Mouse (Mus musculus) liver, embryonic 11.5 days (tissue): ENCODE results near the gene Ppp1r26. TPM values are rescaled to one million over a fixed set of nuclear protein-coding genes. Genes with fewer than 3 reads are reported as not detected.
"Not testable (repeated sequence)": the region's sequence is repeated elsewhere in the genome, so short reads cannot be mapped to it uniquely, and the experiment has no call there.

Experiments
- ATAC-seq: fragments of 200-750 bp; cut with Nextera tagmentation; replicated peaks from 2 replicates; pipeline ENCODE4 v1.8.0; 2017; ENCODE audit warnings: moderate number of reproducible peaks, mild to moderate bottlenecking, moderate TSS enrichment, moderate library complexity; ENCODE audit not compliant: low FRiP score
- DNase-seq: peaks from one replicate; pipeline ENCODE4 v3.0.0-alpha.2; 2017; ENCODE audit warnings: low spot score
- H3K27ac ChIP-seq: fragments of 300-500 bp; sonication (generic); 2 replicates; pipeline ENCODE4 v1.5.1; 2014; ENCODE audit warnings: mild to moderate bottlenecking, low read depth, low read length, control low read depth
- H3K27me3 ChIP-seq: fragments of 300-500 bp; sonication (generic); replicated peaks from 2 replicates; pipeline ENCODE4 v1.6.1; 2014; ENCODE audit warnings: low read length, mixed read lengths; ENCODE audit not compliant: control insufficient read depth, insufficient read depth
- H3K36me3 ChIP-seq: fragments of 300-500 bp; sonication (generic); 2 replicates; pipeline ENCODE4 v1.6.1; 2014; ENCODE audit warnings: mild to moderate bottlenecking, low read length, moderate library complexity, mixed read lengths; ENCODE audit not compliant: control insufficient read depth, insufficient read depth
- H3K4me1 ChIP-seq: fragments of 300-500 bp; sonication (generic); replicated peaks from 2 replicates; pipeline ENCODE4 v1.6.1; 2014; ENCODE audit warnings: low read length, mixed read lengths; ENCODE audit not compliant: control insufficient read depth, insufficient read depth
- H3K4me2 ChIP-seq: fragments of 300-500 bp; sonication (generic); 2 replicates; pipeline ENCODE4 v1.6.1; 2014; ENCODE audit warnings: mild to moderate bottlenecking, control low read depth, moderate library complexity
- H3K4me3 ChIP-seq: fragments of 300-500 bp; sonication (generic); 2 replicates; pipeline ENCODE4 v1.5.1; 2014; ENCODE audit warnings: low read depth, low read length, control low read depth
- H3K9ac ChIP-seq: fragments of 300-500 bp; sonication (generic); 2 replicates; pipeline ENCODE4 v1.6.1; 2014; ENCODE audit warnings: low read depth, low read length, control low read depth
- H3K9me3 ChIP-seq: fragments of 300-500 bp; sonication (generic); 2 replicates; pipeline ENCODE4 v1.6.1; 2016; ENCODE audit warnings: low read length, inconsistent platforms, mixed read lengths; ENCODE audit not compliant: control insufficient read depth
- WGBS: fragments of 180-500 bp; shearing (Covaris S2); extraction: QIAGEN DNeasy Blood & Tissue Kit; methylation state at CpG from one replicate; pipeline ENCODE4 v1.1.7; 2014; 5-methylcytosine and 5-hydroxymethylcytosine counted together
- polyA plus RNA-seq: library from polyadenylated mRNA; unstranded; fragments of >200 nt; fragmentation: Nextera tagmentation; extraction: Ambion mirVana; gene quantifications from 2 replicates; pipeline ENCODE4 v1.2.1, GENCODE M21; 2014

Gene Ppp1r26
- polyA plus RNA-seq, 1 experiment from 2014 or later: 1.3 TPM

- no peak for ATAC-seq
- WGBS: 85% methylated on average over 2 of the region's 2 CpGs
- Histone ChIP-seq H3K27me3 (peaks cover 7% of the 10 kb centered on the region), H3K9me3 (0 out of 2 replicates have a peak, but pooled peaks cover 3% of the 10 kb centered on the region), H3K36me3 (peaks cover 30% of the 10 kb centered on the region), H3K27ac (no peak overlapping the region), H3K4me2 (no peak overlapping the region), H3K9ac (no peak overlapping the region), H3K4me3 (no peak overlapping the region), H3K4me1 (peaks cover 12% of the 10 kb centered on the region)
- DNase-seq: no peak
These were observed 24.0 kb downstream of the Ppp1r26 start for GRCm38 (mm10) chr2:28470591-28470990.

DNA sequence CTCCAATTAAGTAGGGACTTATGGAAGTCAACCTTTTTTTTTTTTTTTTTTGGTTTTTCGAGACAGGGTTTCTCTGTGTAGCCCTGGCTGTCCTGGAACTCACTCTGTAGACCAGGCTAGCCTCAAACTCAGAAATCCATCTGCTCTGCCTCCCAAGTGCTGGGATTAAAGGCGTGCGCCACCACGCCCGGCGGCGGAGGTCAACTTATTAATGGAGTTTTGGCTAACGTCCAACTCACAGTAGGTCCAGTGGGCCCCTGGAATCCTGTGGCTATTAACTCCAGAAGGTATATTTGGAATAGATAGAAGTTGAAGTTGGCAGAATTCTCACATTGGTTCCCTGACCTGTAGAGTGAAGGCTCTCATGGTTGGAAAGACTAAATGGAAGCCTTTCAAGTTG is 25.4 kb downstream of the Ppp1r26 start:
- not testable (repeated sequence) for ATAC-seq, H3K9me3 ChIP-seq, H3K9ac ChIP-seq, DNase-seq, H3K27ac ChIP-seq, H3K4me3 ChIP-seq, H3K4me2 ChIP-seq, H3K27me3 ChIP-seq, H3K4me1 ChIP-seq
- peaks cover 30% of the 10 kb centered on the region for H3K36me3 ChIP-seq
- WGBS: 95% methylated on average over 7 of the region's 8 CpGs

DNA sequence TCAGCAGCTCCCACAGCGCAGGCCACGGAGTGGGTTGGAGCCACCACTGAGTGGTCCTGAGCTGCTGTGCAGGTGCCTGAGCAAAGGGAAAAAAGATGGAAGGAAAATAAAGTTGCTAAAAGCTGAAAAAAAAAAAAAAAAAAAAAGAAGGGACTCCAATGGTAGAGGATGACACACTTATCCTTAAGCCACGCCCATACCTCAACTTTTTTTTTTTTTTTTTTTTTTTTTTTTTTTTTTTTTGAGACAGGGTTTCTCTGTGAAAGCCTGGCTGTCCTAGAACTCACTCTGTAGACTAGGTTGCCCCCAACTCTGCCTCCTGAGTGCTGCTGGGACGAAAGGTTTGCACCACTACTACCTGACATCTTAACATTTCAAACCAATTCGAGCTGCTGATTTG is 31.4 kb downstream of the Ppp1r26 start:
- WGBS: 86% methylated on average over 5 of the region's 5 CpGs
- H3K9ac ChIP-seq, ATAC-seq: not testable (repeated sequence)

DNA sequence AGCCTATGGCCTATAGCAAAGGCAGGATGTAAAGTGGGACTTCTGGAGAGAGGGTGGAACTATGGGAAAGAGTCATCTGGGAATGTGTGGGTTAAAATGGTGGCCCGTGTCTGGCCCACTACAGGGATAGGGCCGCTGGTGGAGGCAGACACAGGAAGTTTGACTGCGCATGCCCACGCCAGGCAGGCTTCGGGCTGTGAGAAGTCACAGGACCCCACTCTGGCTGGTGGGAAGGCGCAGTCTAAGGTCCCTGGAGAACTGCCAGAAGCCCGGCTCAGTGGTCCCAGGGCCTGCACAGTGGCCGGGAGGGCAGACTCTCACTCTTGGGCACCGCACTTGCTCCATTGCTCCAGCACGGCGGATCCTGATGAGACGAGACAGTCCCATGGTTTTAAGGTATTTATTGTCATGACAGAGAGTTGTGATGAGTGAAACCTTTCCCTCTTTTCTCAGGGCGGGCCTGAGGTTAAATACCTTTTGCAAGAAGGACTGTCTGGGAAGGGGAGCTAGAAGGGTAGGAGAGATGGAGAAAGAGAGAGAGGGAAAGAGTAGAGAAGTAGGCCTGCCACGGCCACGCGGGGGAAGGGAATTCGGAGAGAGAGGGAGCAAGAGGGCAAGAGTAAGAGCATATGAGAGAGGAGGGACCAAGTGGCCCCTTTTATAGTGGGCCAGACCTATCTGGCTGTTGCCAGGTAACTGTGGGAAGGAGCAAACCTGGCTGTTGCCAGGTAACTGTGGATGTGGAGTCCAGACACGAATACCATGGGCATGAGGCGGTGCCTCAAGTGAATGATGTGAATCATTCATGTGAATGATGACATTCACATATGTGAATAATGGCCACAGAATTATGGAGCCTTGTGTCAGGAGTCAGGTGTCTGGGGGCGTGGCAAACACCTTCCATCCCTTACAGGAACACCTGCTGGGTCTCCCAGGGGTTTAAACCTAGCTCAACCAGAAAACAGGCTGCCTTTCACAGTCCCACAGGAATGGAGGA is 32.9 kb downstream of the Ppp1r26 start:
- 81% methylated on average over 20 of the region's 20 CpGs for WGBS
- Histone ChIP-seq H3K36me3 (no peaks in the 10 kb centered on the region), H3K4me3 (no peak overlapping the region), H3K27me3 (no peaks in the 10 kb centered on the region), H3K9me3 (no peaks in the 10 kb centered on the region), H3K9ac (no peak overlapping the region), H3K4me2 (no peak overlapping the region), H3K27ac (no peak overlapping the region), H3K4me1 (no peaks in the 10 kb centered on the region)
- DNase-seq: no peak
- no peak for ATAC-seq

More for the DNA sequence above, 31.4 kb downstream of the Ppp1r26 start:
- not testable (repeated sequence) for H3K4me1 ChIP-seq, H3K9me3 ChIP-seq, H3K36me3 ChIP-seq, DNase-seq, H3K4me3 ChIP-seq, H3K27me3 ChIP-seq, H3K27ac ChIP-seq, H3K4me2 ChIP-seq

- Histone ChIP-seq H3K9me3 (no peaks in the 10 kb centered on the region), H3K27me3 (no peaks in the 10 kb centered on the region), H3K36me3 (no peaks in the 10 kb centered on the region), H3K4me2 (no peak overlapping the region), H3K4me1 (no peaks in the 10 kb centered on the region), H3K27ac (no peak overlapping the region), H3K9ac (no peak overlapping the region), H3K4me3 (no peak overlapping the region)
- WGBS: 49% methylated on average over 2 of the region's 2 CpGs
- DNase-seq (no peak), ATAC-seq (no peak)
These were observed 37.3 kb downstream of the Ppp1r26 start for GRCm38 (mm10) chr2:28483861-28484260.

GRCm38 (mm10) chr2:28494521-28494920 is 47.9 kb downstream of the Ppp1r26 start:
- DNase-seq: no peak
- WGBS: 90% methylated on average over 2 of the region's 2 CpGs

GRCm38 (mm10) chr2:28495207-28495756 is 48.7 kb downstream of the Ppp1r26 start:
- ATAC-seq: no peak

More at GRCm38 (mm10) chr2:28494521-28494920, 47.9 kb downstream of the Ppp1r26 start:
- no peak overlapping the region for H3K27ac ChIP-seq
- no peaks in the 10 kb centered on the region for H3K36me3 ChIP-seq
- H3K4me1 ChIP-seq: no peaks in the 10 kb centered on the region
- no peak overlapping the region for H3K4me3 ChIP-seq
- ATAC-seq: no peak
- H3K27me3 ChIP-seq: no peaks in the 10 kb centered on the region
- H3K9me3 ChIP-seq: no peaks in the 10 kb centered on the region
- no peak overlapping the region for H3K9ac ChIP-seq
- H3K4me2 ChIP-seq: no peak overlapping the region

DNA sequence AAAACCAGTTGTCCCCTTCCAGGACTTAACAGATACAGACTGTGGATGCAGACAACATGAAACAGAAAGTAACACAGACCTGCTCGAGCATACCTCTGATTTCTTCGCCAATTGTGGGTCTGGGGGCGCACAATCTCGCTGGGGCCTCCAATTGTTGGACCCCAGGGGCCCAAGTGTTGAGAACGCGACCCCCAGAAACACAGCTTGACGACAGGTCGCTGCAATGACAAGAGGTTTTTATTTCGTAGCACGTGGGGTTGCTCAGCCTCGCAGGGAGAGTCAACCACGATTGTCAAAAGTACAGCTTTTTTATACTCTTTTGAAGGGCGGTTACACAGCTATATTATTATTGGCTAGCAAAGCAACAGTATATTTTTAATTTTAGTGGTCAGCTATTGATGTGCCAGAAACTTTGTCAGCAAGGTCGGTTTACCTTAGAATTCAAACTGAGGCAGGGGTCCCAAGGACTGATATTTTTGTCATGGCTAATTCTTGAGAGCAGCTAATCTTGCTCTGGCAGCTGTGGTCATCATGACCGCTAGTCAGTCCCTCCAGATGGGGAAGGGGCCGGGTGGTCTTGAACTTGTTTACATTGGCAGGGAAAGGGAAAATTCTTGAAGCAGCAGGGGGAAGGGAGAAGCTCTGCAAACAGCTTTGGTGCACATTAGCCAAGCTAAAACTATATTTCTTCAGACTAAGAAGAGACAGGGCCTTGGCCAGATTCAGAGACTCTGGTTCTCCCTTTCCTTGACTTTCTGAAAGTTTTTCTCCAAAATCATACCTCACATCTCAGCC is 49.4 kb downstream of the Ppp1r26 start:
- no peak overlapping the region for H3K9ac ChIP-seq
- no peaks in the 10 kb centered on the region for H3K9me3 ChIP-seq
- no peaks in the 10 kb centered on the region for H3K36me3 ChIP-seq
- no peak overlapping the region for H3K4me2 ChIP-seq
- H3K4me1 ChIP-seq: no peaks in the 10 kb centered on the region
- H3K27me3 ChIP-seq: no peaks in the 10 kb centered on the region
- H3K27ac ChIP-seq: no peak overlapping the region
- ATAC-seq (no peak), DNase-seq (no peak)
- no peak overlapping the region for H3K4me3 ChIP-seq
- 85% methylated on average over 16 of the region's 16 CpGs for WGBS

More at GRCm38 (mm10) chr2:28495207-28495756, 48.7 kb downstream of the Ppp1r26 start:
- no peak for DNase-seq
- no peaks in the 10 kb centered on the region for H3K36me3 ChIP-seq
- no peaks in the 10 kb centered on the region for H3K27me3 ChIP-seq
- H3K4me2 ChIP-seq: no peak overlapping the region
- H3K4me1 ChIP-seq: no peaks in the 10 kb centered on the region
- no peak overlapping the region for H3K4me3 ChIP-seq
- no peak overlapping the region for H3K27ac ChIP-seq
- no peak overlapping the region for H3K9ac ChIP-seq
- no peaks in the 10 kb centered on the region for H3K9me3 ChIP-seq
- WGBS: 68% methylated on average over 14 of the region's 14 CpGs
